Mouse (Mus musculus): ENCODE data around the gene Acvr1b.

Acvr1b gene

GRCm38 (mm10) chr15:101227971-101228370, 54.1 kb downstream of the Acvr1b start:
- DNase-seq (ENCODE audit: extremely low spot score, low spot score): peak; percentile 55

GRCm38 (mm10) chr15:101228866-101229590, 55.2 kb downstream of the Acvr1b start:
- no peak for DNase-seq (ENCODE audit: extremely low spot score, low spot score)

- DNase-seq (ENCODE audit: extremely low spot score, low spot score): no peak
Measured at GRCm38 (mm10) chr15:101230503-101230902, 56.6 kb downstream of the Acvr1b start.

- no peak for DNase-seq (ENCODE audit: extremely low spot score, low spot score)
Measured at GRCm38 (mm10) chr15:101230995-101231647, 57.3 kb downstream of the Acvr1b start.

DNA sequence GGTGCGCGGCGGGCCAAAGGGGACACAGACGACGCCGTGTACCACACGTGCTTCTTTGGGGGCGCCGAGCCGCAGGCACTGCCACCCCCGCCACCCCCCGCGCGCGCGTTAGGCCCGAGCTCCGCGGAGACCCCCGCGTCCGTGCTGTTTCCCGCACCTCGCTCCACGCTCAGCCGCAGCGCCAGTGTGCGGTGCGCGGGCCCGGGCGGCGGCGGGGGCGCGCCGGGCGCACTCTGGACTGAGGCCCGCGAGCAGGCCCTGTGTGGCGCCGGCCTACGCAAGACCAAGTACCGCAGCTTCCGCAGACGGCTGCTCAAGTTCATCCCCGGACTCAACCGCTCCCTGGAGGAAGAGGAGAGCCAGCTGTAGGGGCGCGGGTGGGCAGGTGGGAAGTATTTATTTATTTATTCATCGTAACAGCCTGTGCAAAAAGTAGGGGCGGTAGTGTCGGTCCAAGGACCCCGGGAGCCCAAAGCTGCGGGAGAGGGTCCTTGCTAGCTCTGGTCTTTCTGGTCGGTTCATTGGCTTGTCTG, 57.8 kb downstream of the Acvr1b start:
- no peak for DNase-seq (ENCODE audit: extremely low spot score, low spot score)

- DNase-seq (ENCODE audit: extremely low spot score, low spot score): no peak
Measured at GRCm38 (mm10) chr15:101232607-101233006, 58.7 kb downstream of the Acvr1b start.

DNA sequence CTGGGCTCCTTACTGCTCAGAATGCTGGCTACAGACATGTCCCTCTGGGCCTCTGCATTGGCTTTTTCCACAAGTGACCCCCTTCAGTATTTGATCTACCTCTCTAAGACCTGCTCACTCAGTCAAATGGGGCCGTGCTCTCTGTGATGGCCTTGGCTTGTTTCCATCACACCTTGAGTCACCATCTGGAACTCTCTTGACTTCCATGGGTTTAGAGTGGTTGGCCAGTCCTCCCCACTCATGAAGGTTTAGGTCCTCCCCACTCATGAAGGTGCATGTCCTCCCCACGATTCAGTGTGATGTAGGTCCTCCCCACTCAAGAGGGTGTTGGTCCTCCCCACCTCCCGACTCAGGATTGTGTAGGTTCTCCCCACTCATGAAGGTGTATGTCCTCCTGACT, 59.3 kb downstream of the Acvr1b start:
- no peak for DNase-seq (ENCODE audit: extremely low spot score, low spot score)

- no peak for DNase-seq (ENCODE audit: extremely low spot score, low spot score)
Measured at GRCm38 (mm10) chr15:101233641-101234275, 59.9 kb downstream of the Acvr1b start.

DNA sequence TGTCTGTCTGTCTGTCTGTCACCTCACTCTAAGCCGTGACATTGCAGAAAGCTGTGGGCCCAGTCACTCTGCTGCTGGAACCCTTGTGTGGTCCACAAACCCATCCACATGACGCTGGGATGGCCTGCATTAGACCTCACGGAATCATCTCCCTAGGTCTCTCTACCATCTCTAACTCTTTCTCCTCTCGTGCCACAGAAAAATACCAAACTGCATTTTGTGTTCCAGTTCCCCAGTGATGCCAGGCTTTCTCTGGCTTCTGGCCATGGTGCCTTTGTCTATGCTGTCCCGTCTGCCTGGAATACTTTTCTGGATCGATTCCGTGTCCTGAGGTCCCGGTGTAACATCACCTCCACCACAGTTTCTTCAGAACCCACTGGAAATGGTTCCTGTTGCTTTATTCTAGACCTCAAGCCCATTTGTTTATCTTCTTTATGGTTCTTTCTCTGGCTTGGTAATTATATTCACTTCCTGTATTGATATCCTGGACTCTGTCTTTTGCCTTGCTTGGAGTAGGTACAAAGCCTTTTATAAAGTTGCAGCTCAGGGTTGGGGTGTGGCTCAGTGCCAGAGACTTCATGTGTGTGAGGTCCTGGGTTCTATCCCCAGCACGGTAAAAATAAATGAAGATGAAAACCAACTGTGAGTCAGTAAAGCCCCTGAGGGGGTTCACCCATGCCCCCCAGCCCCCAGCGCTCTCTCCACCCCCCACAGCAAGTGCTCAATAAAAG, 60.9 kb downstream of the Acvr1b start:
- DNase-seq (ENCODE audit: extremely low spot score, low spot score): no peak

DNA sequence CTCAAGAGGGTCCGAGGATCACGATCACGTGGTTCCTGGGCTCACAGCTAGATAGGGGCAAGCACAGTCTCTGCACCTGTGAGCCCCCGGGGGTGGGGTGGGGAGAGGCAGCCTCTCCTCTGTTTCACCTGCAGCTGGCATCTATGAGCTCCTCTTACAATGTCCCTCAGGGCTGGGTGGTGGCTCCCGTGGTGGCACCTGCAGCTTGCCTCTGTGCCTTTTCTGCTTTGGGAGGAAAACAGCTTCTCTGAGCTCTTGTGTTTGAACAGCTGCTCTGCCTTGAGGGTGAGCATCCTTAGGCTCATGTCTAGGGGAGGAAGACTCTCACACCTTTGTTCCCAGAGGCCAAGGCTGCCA, 61.5 kb downstream of the Acvr1b start:
- DNase-seq (ENCODE audit: extremely low spot score, low spot score): no peak

GRCm38 (mm10) chr15:101235728-101236327, 62.0 kb downstream of the Acvr1b start:
- DNase-seq (ENCODE audit: extremely low spot score, low spot score): no peak

DNA sequence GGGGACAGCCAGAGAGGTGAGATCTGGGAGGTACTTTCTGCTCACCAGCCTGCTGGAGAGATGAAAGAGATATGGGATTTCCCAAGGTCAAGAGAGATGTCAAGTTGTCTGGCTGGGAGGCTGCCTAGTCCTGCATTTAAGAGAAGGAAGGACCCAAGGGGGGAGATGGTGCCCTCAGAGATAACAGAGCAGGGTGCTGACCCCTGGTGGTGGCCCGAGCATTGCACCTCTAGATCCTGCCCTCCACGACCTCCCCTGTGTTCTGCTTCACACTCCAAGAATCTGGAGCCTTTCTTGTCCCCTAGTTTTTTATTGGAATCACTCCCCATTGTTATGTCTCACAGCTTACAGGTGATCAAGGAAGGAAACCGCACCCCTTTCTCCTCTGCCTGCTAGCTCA, 63.0 kb downstream of the Acvr1b start:
- DNase-seq (ENCODE audit: extremely low spot score, low spot score): no peak

DNA sequence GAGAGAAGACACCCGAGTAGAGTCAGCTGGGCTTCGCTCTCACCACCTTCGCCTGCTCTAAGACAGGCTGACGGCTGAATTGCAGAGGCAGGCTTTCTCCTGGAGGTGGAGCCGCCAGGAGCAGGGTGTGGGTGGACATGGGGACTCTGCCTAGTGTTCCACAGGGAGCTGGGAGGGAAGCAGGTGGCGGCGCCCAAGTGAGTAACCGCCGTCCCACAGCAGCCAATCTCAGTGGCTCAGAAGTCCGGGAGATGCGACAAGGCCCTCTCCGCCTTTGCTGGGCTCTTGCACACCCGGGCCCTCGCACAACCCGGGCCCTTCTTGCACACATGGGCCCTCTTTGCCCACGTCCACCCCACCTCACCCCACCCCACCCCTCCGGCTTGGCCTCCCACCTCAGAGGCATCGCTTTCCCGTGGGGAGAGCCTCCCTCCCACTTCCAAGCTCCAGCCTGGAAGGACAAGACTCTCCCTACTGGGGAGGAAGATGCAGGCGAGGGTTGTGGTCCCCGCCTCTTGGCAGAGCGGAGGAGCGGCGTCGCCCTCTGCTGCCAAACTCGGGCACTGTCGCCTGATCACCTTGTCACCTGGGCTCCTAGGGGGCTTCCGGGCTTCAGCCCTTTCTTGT, 65.1 kb downstream of the Acvr1b start:
- DNase-seq (ENCODE audit: extremely low spot score, low spot score): peak; percentile 70

- no peak for DNase-seq (ENCODE audit: extremely low spot score, low spot score)
Measured at GRCm38 (mm10) chr15:101239821-101240220, 66.0 kb downstream of the Acvr1b start.

DNA sequence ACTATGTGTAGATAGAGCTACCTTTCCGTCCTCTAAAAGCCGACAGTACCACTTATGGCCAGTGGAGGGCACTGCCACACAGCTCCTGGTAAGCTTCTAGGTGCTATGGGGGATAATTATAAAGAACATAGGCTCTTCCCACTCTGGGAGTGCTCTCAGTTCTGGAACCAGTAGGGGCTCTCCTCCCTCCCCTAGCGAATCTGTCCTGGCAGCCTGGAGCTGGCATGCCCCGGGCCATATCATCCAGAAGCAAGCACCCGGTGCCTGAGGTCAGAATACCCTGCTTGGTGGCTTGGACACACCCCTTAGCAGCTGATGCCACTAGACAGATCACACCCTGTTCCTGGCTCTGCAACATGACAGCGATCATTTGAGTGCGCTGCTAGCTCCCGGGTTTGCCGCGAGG, 66.9 kb downstream of the Acvr1b start:
- DNase-seq (ENCODE audit: extremely low spot score, low spot score): peak; percentile 82

GRCm38 (mm10) chr15:101241236-101241635, 67.4 kb downstream of the Acvr1b start:
- DNase-seq (ENCODE audit: extremely low spot score, low spot score): no peak

DNA sequence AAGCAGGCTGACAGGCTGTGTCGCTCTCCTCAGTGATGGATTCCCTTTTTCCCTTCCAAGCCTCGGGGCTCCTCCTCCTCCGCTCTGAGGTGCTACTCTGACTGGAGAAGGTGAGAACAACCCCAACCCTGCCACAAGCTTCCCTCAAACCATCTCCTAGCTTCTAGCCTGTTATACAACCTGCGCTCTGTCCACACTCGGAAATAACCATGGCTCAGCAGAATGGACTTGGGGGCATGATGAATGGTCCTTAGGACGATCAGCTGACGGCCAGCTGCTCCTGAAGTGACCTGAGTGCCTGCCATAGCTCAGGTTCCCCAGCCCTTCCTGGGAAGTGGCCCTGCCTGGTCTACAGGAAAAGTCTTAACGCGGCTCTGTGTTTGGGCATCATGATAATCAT, 68.0 kb downstream of the Acvr1b start:
- DNase-seq (ENCODE audit: extremely low spot score, low spot score): no peak

- no peak for DNase-seq (ENCODE audit: extremely low spot score, low spot score)
Measured at GRCm38 (mm10) chr15:101242645-101243044, 68.8 kb downstream of the Acvr1b start.

DNA sequence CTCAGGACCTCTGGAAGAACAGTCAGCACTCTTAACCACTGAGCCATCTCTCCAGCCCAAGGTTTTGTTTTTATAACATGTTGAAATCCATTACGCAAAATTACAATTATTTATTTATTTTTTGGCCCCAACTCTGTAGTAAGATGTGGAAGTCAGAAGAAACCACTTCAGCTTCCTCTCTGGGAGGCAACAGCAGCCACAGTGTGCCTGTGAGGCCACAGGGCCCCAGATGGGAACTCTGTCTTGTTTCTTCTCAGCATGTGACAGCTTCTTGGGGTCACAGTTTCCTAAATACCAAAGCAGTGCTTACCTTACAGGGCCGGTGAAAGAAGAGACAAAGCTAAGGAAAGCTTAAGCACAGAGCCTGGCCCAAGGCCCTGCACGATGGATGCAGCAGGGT, 70.1 kb downstream of the Acvr1b start:
- DNase-seq (ENCODE audit: extremely low spot score, low spot score): no peak

DNA sequence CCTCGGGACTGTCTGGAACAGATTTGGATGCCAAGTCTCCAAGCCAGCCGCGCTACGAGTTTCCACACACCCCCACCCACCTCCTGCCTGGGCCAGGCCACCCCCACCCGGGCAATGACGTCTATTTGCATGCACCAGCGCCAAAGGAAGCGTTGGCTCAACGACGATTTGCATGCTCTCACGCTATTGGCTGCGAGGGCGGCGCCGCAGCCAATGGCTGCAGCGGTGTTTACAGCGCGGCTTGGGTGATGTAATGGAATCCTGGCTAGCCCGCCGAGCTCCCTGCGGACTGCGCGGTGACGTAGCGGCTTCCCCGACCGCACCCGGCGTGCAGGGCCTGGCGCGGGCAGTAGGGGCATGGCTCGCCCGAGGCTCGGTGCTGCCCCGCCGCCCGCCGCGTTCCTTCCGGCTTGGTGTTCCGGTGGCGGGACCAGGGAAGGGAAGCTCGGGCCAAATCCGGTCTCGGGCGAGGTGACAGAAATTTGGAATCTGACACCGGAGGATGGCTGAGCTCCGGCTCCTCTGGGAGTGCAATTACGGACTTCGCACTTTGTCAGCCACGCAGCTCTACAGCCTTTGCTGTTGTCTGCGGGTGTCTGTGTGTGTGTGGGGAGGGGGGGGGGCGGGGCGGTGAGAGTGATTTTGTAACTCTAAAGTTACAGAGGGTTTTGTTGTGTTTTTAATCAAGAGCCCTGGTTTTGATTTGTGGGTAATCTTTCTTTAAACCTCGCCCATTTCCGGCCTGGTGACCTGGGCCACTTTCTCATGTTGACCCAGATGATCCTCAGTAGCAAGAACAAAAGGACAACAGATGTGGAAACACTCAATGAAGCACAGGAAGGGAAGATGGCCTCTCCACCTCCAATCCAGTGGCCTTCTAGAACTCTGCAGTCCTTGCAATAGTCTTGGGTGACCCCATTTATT, 72.6 kb downstream of the Acvr1b start:
- peak; percentile 91 for DNase-seq (ENCODE audit: extremely low spot score, low spot score)
